Mouse (Mus musculus): ENCODE results near the gene Akr1c19. TPM values are rescaled to one million over a fixed set of nuclear protein-coding genes. Genes with fewer than 3 reads are reported as not detected.
"Not testable (repeated sequence)": the region's sequence is repeated elsewhere in the genome, so short reads cannot be mapped to it uniquely, and the experiment has no call there.

Gene Akr1c19
- polyA plus RNA-seq, 1 experiment from 2014 or later = 936 TPM

DNA sequence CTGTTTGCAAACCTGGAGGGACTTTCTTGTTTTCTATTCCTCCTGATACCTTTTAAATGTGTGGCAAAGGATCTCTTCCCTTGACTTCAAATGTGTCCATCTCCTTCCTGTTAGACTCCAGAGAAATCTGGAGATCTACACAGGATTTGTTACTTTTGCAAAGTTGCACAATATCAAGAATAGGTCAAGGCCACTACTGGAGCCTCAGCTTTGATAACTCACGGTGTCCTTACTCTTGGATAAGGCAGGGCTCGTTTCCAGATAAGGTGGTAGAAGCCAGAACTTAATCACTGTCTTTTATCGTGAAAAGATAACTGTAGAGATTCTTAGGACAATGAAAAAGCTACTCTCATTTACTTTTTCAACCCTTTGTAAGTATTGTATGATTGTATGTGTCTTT, 36.0 kb upstream of the Akr1c19 start:
- H3K27me3 ChIP-seq (replicated peaks; ENCODE audit: control insufficient read depth, insufficient read depth, low read length) = no peaks in the 10 kb centered on the region
- no peak for TF ChIP-seq CTCF (IDR thresholded peaks at IDR 0.05; ENCODE audit: low read depth)
- peak overlapping the region; percentile 41 for H3K4me3 ChIP-seq (ENCODE audit: low read depth, low read length)
- H3K27ac ChIP-seq (ENCODE audit: low read depth, low read length) = no peak overlapping the region
- peak overlapping the region; percentile 66 for H3K4me2 ChIP-seq (replicated peaks; ENCODE audit: low read depth)
- H3K4me1 ChIP-seq (replicated peaks; ENCODE audit: control insufficient read depth, insufficient read depth, low read length) = no peaks in the 10 kb centered on the region
- H3K36me3 ChIP-seq (ENCODE audit: control insufficient read depth, insufficient read depth) = no peaks in the 10 kb centered on the region; the same call in 1 of the 2 replicates
- no peaks in the 10 kb centered on the region for H3K9me3 ChIP-seq (ENCODE audit: control insufficient read depth)
- ATAC-seq = no peak
- no peak overlapping the region for H3K9ac ChIP-seq (ENCODE audit: low read depth, low read length)
- WGBS = 28% methylated on average over 3 of the region's 3 CpGs

DNA sequence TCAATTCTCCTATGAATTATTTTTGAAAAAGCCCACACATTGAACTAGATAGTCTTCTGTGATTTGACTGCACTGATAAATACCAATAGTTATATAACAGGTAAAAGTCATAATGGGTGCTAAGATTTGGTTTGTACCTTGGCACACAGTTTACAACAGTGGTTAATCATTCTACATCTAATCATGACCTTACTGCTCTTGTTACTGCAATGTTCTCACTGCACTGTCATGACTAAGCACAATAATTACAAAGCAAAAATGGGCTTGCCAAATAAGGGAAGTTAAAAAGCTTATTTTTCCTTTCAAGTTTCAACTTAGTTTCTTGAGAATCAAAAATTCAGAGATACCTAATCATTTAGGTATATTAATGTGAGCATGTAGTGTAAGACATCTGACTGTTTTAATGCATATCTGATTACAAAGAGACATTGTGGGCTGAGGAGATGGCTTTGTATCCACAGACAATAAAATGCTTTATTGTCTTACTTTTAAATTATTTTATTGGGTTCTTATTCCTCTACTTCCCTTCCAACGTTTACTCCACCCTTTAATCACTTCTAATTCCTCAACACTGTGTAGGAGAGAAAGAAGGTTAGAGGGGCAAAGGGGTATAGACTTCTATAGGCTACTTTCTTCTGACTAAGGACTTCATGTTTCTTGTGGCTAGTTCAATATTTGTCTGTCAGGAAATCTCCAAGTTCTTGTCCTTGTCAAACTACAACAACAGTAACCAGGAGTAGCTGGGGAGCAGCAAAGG, 22.2 kb upstream of the Akr1c19 start:
- no peaks in the 10 kb centered on the region for H3K27me3 ChIP-seq (replicated peaks; ENCODE audit: control insufficient read depth, insufficient read depth, low read length)
- TF ChIP-seq CTCF (IDR thresholded peaks at IDR 0.05; ENCODE audit: low read depth) = no peak
- H3K9me3 ChIP-seq (ENCODE audit: control insufficient read depth) = no peaks in the 10 kb centered on the region
- WGBS = 17% methylated on average over 1 of the region's 1 CpGs
- H3K27ac ChIP-seq (ENCODE audit: low read depth, low read length) = no peak overlapping the region
- H3K4me1 ChIP-seq (replicated peaks; ENCODE audit: control insufficient read depth, insufficient read depth, low read length) = 0 out of 2 replicates have a peak, but pooled peaks cover 3% of the 10 kb centered on the region
- no peak overlapping the region for H3K4me2 ChIP-seq (replicated peaks; ENCODE audit: low read depth)
- H3K4me3 ChIP-seq (ENCODE audit: low read depth, low read length) = no peak overlapping the region
- ATAC-seq = peak; percentile 98
- H3K9ac ChIP-seq (ENCODE audit: low read depth, low read length) = no peak overlapping the region
- no peaks in the 10 kb centered on the region for H3K36me3 ChIP-seq (ENCODE audit: control insufficient read depth, insufficient read depth)

DNA sequence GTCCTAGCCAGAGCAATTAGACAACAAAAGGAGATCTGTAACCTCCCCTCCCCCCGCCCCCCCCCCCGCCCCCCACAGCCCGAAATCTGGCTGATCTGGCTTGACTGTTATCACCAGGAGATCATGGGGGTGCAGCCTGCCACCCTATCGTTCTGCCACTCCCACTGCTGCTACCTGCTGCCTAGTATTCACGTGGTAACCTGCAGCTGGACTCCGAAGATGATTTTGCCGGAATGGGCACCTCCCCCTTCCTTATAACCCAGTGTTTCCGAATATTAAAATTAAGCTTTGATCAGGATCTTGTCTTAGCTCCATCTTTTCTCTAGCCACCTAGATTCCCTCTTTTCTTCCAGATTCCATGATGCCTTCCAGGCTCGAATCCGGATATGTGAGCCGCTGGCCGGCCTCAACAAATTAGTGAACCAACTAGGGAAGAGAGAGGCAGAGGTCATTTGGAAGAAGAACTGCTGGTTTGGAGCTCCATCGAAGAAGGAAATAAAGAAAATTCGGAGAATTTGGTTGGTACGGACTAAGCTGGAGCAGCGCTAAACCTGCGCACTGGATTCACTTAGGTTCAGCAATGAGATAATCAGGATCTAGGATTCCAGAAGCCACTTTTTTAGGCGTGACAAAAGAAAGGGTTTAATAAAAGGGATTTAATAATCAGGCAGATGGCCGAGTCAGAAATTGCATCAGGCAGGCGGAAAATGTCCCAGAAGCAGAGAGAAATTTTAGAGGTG, 16.8 kb upstream of the Akr1c19 start:
- Histone ChIP-seq H3K36me3 (ENCODE audit: control insufficient read depth, insufficient read depth) (no peaks in the 10 kb centered on the region), H3K4me2 (replicated peaks; ENCODE audit: low read depth) (no peak overlapping the region), H3K4me1 (replicated peaks; ENCODE audit: control insufficient read depth, insufficient read depth, low read length) (0 out of 2 replicates have a peak, but pooled peaks cover 3% of the 10 kb centered on the region), H3K27ac (ENCODE audit: low read depth, low read length) (no peak overlapping the region), H3K27me3 (replicated peaks; ENCODE audit: control insufficient read depth, insufficient read depth, low read length) (no peaks in the 10 kb centered on the region), H3K9me3 (ENCODE audit: control insufficient read depth) (no peaks in the 10 kb centered on the region), H3K9ac (ENCODE audit: low read depth, low read length) (no peak overlapping the region), H3K4me3 (ENCODE audit: low read depth, low read length) (no peak overlapping the region)
- 83% methylated on average over 19 of the region's 20 CpGs for WGBS
- ATAC-seq = no peak
- TF ChIP-seq CTCF (IDR thresholded peaks at IDR 0.05; ENCODE audit: low read depth) = no peak

DNA sequence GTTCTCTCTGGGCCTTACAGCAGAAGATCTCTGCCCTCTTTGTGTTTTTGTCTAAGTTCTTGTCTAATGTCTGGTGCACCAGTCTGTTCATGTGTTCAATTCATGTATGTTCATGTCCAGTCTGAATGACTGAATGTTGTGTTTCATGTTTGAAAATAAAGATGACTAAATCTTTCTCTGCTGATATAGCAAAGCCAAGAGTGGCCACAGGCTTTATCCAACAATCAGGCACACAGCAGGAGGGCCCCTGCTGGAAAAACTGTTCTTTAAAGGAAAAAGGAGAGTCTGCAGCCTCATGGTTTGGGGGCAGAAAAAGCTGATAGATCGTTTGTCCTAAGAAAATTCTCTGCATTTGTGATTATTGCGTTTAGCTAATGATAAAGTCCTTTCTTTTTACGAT, 16.2 kb upstream of the Akr1c19 start:
- no peaks in the 10 kb centered on the region for H3K36me3 ChIP-seq (ENCODE audit: control insufficient read depth, insufficient read depth)
- H3K4me2 ChIP-seq (replicated peaks; ENCODE audit: low read depth) = no peak overlapping the region
- WGBS = 69% methylated on average over 3 of the region's 3 CpGs
- no peak overlapping the region for H3K4me3 ChIP-seq (ENCODE audit: low read depth, low read length)
- no peak for ATAC-seq
- H3K4me1 ChIP-seq (replicated peaks; ENCODE audit: control insufficient read depth, insufficient read depth, low read length) = 0 out of 2 replicates have a peak, but pooled peaks cover under 1% of the 10 kb centered on the region
- H3K9me3 ChIP-seq (ENCODE audit: control insufficient read depth) = no peaks in the 10 kb centered on the region
- H3K27ac ChIP-seq (ENCODE audit: low read depth, low read length) = no peak overlapping the region
- H3K9ac ChIP-seq (ENCODE audit: low read depth, low read length) = no peak overlapping the region
- no peaks in the 10 kb centered on the region for H3K27me3 ChIP-seq (replicated peaks; ENCODE audit: control insufficient read depth, insufficient read depth, low read length)
- TF ChIP-seq CTCF (IDR thresholded peaks at IDR 0.05; ENCODE audit: low read depth) = no peak

DNA sequence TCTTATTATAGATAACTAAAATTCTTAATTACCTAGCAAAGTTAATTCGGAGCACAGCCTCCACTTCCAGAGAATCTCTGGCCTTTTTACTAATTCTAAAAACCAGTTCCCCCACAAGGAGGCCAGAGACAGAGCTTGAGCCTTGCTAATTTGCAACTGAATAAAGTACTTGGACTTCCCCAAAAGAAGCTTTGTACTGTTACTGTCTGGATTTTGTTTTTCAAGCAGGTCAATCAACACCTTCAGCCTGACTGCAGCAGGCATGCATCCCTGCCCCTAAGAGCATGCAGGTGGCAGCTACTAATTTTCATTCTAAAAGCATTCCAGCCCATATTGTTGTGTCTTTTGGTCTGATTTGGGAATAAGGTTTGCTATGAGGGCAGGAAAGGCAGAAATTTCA, 13.0 kb upstream of the Akr1c19 start:
- H3K4me3 ChIP-seq (ENCODE audit: low read depth, low read length); H3K4me2 ChIP-seq (replicated peaks; ENCODE audit: low read depth); H3K36me3 ChIP-seq (ENCODE audit: control insufficient read depth, insufficient read depth); H3K9me3 ChIP-seq (ENCODE audit: control insufficient read depth); ATAC-seq; H3K4me1 ChIP-seq (replicated peaks; ENCODE audit: control insufficient read depth, insufficient read depth, low read length); H3K9ac ChIP-seq (ENCODE audit: low read depth, low read length); H3K27ac ChIP-seq (ENCODE audit: low read depth, low read length); H3K27me3 ChIP-seq (replicated peaks; ENCODE audit: control insufficient read depth, insufficient read depth, low read length): not testable (repeated sequence)
- WGBS = 87% methylated on average over 1 of the region's 1 CpGs

DNA sequence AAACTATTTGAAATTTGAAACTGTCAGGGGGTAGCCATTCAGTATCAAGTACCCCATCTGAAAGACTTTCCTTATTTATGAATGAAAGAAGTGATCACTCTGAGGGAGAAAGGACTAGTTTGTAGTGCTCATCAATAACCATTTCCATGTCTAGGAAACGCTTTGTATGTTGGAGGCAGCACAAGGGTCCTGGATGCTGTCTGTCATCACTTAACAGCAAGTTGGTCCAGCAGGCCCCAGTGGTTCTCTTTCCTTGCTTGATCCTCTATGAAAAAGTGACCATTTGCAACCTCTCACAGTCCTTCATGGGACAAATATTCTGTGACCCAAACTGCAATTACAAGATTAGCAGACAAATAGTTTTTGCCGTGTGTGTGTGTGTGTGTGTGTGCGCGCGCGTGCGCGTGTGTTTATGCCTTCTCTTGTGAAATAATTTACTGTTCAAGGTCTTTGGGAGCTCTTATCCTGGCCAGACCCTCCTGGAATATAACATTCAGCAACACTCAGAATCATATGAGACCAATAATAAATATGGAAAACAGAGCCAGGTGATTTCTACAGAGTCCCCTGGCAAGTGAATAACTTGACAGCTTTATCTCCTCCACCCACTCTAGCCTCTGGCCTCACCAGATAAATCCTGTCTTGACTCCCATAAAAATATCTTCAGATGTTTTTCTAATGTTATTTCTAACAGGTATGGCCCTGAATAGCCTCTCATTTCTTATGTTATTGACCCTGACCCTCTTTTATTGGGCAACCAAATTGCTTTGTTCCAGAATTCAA, 2.5 kb downstream of the Akr1c19 start:
- peaks cover 3% of the 10 kb centered on the region; the same call in 1 of the 2 replicates for H3K4me1 ChIP-seq (replicated peaks; ENCODE audit: control insufficient read depth, insufficient read depth, low read length)
- H3K9me3 ChIP-seq (ENCODE audit: control insufficient read depth) = no peaks in the 10 kb centered on the region
- no peak overlapping the region for H3K4me2 ChIP-seq (replicated peaks; ENCODE audit: low read depth)
- H3K36me3 ChIP-seq (ENCODE audit: control insufficient read depth, insufficient read depth) = no peaks in the 10 kb centered on the region
- peak; percentile 26 for ATAC-seq
- no peak for TF ChIP-seq CTCF (IDR thresholded peaks at IDR 0.05; ENCODE audit: low read depth)
- no peak overlapping the region for H3K4me3 ChIP-seq (ENCODE audit: low read depth, low read length)
- 55% methylated on average over 8 of the region's 8 CpGs for WGBS
- H3K9ac ChIP-seq (ENCODE audit: low read depth, low read length) = no peak overlapping the region
- H3K27me3 ChIP-seq (replicated peaks; ENCODE audit: control insufficient read depth, insufficient read depth, low read length) = no peaks in the 10 kb centered on the region
- no peak overlapping the region for H3K27ac ChIP-seq (ENCODE audit: low read depth, low read length)

All from intestine, postnatal 0 days (tissue).